Mouse (Mus musculus): ENCODE results near the gene Usp49. TPM values are rescaled to one million over a fixed set of nuclear protein-coding genes. Genes with fewer than 3 reads are reported as not detected.
"Not testable (repeated sequence)": the region's sequence is repeated elsewhere in the genome, so short reads cannot be mapped to it uniquely, and the experiment has no call there.

The Usp49 gene
- total and polyA plus RNA-seq, 2 experiments, result 2.1 to 2.2 TPM

DNA sequence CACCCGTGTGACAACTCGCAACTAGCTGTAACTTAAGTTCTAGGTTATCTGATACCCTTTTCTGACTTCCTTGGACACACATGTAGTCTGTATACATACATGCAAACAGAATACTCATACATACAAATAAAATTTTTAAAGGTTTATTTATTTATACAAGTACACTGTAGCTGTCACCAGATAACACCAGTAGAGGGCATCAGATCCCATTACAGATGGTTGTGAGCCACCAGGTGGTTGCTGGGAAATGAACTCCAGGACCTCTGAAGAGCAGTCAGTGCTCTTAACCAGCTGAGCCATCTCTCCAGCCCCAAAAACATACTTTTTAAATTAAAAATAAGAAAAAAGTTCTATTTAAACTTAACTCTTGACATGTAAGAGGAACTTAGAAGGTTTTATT is 12.5 kb downstream of the Usp49 start:
- Histone ChIP-seq H3K4me3 (ENCODE audit: insufficient read depth, low read depth, low read length) (no peak overlapping the region), H3K9ac (ENCODE audit: low read depth, low read length) (no peak overlapping the region), H3K36me3 (ENCODE audit: control insufficient read depth, insufficient read depth, low read length) (no peaks in the 10 kb centered on the region), H3K79me2 (ENCODE audit: control insufficient read depth, insufficient read depth, low read length) (0 out of 2 replicates have a peak, but pooled peaks cover 3% of the 10 kb centered on the region), H3K4me1 (ENCODE audit: control insufficient read depth, insufficient read depth, low read length) (no peaks in the 10 kb centered on the region), H3K27me3 (ENCODE audit: control insufficient read depth, insufficient read depth, low read length) (no peaks in the 10 kb centered on the region), H3K27ac (replicated peaks; ENCODE audit: insufficient read depth, low read depth, low read length) (no peak overlapping the region)
- TF ChIP-seq POLR2A (IDR thresholded peaks at IDR 0.05; ENCODE audit: extremely low read depth, insufficient read depth, low read length), result no peak
- TF ChIP-seq CTCF (IDR thresholded peaks at IDR 0.05; ENCODE audit: low read depth, low read length), result no peak
- WGBS, result 97% methylated on average over 2 of the region's 2 CpGs
- DNase-seq (ENCODE audit: extremely low read depth, low read depth, low spot score), result peak; percentile 36

DNA sequence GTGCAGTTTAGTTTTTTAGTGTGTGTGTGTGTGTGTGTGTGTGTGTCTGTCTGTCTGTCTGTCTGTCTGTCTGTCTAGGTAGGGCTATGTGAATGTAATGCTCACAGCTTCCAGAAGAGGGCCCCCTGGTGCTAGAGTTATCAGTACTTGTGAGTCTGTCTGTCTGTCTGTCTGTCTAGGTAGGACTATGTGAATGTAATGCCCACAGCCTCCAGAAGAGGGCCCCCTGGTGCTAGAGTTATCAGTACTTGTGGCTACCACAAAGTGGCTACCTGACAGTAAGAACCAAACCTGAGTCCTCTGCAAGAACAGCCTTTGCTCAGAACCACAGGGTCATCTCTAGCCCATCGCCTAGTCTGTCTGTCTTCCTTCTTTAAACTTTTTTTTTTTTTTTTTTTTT is 16.2 kb downstream of the Usp49 start:
- 93% methylated on average over 1 of the region's 1 CpGs for WGBS
- Histone ChIP-seq H3K9ac (ENCODE audit: low read depth, low read length) (no peak overlapping the region), H3K36me3 (ENCODE audit: control insufficient read depth, insufficient read depth, low read length) (no peaks in the 10 kb centered on the region), H3K4me3 (ENCODE audit: insufficient read depth, low read depth, low read length) (no peak overlapping the region), H3K4me1 (ENCODE audit: control insufficient read depth, insufficient read depth, low read length) (no peaks in the 10 kb centered on the region), H3K27me3 (ENCODE audit: control insufficient read depth, insufficient read depth, low read length) (no peaks in the 10 kb centered on the region), H3K27ac (replicated peaks; ENCODE audit: insufficient read depth, low read depth, low read length) (no peak overlapping the region), H3K79me2 (ENCODE audit: control insufficient read depth, insufficient read depth, low read length) (no peaks in the 10 kb centered on the region; the same call in 1 of the 2 replicates)
- TF ChIP-seq POLR2A (IDR thresholded peaks at IDR 0.05; ENCODE audit: extremely low read depth, insufficient read depth, low read length) (no peak), CTCF (IDR thresholded peaks at IDR 0.05; ENCODE audit: low read depth, low read length) (peak; percentile 55)
- peak; percentile 76 for DNase-seq (ENCODE audit: extremely low read depth, low read depth, low spot score)

DNA sequence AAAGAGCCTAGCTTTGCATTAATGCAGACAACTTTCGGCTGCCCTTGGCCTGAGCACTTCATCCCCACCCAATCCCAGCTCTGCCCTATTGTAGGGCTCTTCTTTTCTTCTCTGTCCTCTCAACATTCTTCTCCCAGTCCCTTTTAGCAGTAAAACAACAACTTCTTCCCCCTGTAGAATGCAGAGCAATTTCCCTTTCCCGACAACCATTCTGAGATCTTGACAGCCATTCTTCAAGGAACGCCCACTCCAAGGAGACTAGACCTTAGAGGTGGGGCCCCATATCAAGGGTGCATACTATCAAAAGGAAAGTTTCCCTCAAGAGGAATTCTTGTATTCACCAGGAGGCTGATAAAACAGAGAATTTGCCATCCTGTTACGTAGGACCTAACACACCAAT is 18.5 kb downstream of the Usp49 start:
- 84% methylated on average over 4 of the region's 4 CpGs for WGBS

DNA sequence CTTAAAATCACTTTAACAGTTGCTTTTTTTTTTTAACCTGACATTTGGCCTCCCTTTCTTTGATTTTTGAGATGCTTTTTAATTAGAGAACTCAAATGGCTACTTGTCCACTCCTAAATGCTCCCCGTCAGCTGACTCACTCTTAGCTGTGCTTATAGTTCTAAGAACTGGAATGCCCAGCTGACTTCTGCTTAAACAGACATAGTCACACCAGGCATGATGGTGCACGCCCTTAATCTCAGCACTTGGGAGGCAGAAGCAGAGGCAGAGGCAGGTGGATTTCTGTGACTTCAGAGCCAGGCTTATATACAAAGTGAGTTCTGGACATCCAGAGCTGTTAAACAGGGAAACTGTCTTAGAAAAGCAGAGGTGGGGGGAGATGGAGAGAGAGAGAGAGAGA is 21.5 kb downstream of the Usp49 start:
- no peaks in the 10 kb centered on the region; the same call in 1 of the 2 replicates for H3K79me2 ChIP-seq (ENCODE audit: control insufficient read depth, insufficient read depth, low read length)
- H3K27ac ChIP-seq (replicated peaks; ENCODE audit: insufficient read depth, low read depth, low read length), result no peak overlapping the region
- no peaks in the 10 kb centered on the region for H3K27me3 ChIP-seq (ENCODE audit: control insufficient read depth, insufficient read depth, low read length)
- H3K4me1 ChIP-seq (ENCODE audit: control insufficient read depth, insufficient read depth, low read length), result no peaks in the 10 kb centered on the region
- H3K4me3 ChIP-seq (ENCODE audit: insufficient read depth, low read depth, low read length), result no peak overlapping the region
- no peaks in the 10 kb centered on the region for H3K36me3 ChIP-seq (ENCODE audit: control insufficient read depth, insufficient read depth, low read length)
- H3K9ac ChIP-seq (ENCODE audit: low read depth, low read length), result no peak overlapping the region
- 98% methylated on average over 2 of the region's 2 CpGs for WGBS
- TF ChIP-seq POLR2A (IDR thresholded peaks at IDR 0.05; ENCODE audit: extremely low read depth, insufficient read depth, low read length), result no peak
- no peak for TF ChIP-seq CTCF (IDR thresholded peaks at IDR 0.05; ENCODE audit: low read depth, low read length)
- no peak for DNase-seq (ENCODE audit: extremely low read depth, low read depth, low spot score)

More for the DNA sequence above, 18.5 kb downstream of the Usp49 start:
- no peaks in the 10 kb centered on the region for H3K36me3 ChIP-seq (ENCODE audit: control insufficient read depth, insufficient read depth, low read length)
- DNase-seq (ENCODE audit: extremely low read depth, low read depth, low spot score), result no peak
- no peak overlapping the region for H3K4me3 ChIP-seq (ENCODE audit: insufficient read depth, low read depth, low read length)
- no peak overlapping the region for H3K9ac ChIP-seq (ENCODE audit: low read depth, low read length)
- no peaks in the 10 kb centered on the region; the same call in 1 of the 2 replicates for H3K79me2 ChIP-seq (ENCODE audit: control insufficient read depth, insufficient read depth, low read length)
- H3K27ac ChIP-seq (replicated peaks; ENCODE audit: insufficient read depth, low read depth, low read length), result no peak overlapping the region
- H3K27me3 ChIP-seq (ENCODE audit: control insufficient read depth, insufficient read depth, low read length), result no peaks in the 10 kb centered on the region
- H3K4me1 ChIP-seq (ENCODE audit: control insufficient read depth, insufficient read depth, low read length), result no peaks in the 10 kb centered on the region
- no peak for TF ChIP-seq POLR2A (IDR thresholded peaks at IDR 0.05; ENCODE audit: extremely low read depth, insufficient read depth, low read length)
- TF ChIP-seq CTCF (IDR thresholded peaks at IDR 0.05; ENCODE audit: low read depth, low read length), result no peak

DNA sequence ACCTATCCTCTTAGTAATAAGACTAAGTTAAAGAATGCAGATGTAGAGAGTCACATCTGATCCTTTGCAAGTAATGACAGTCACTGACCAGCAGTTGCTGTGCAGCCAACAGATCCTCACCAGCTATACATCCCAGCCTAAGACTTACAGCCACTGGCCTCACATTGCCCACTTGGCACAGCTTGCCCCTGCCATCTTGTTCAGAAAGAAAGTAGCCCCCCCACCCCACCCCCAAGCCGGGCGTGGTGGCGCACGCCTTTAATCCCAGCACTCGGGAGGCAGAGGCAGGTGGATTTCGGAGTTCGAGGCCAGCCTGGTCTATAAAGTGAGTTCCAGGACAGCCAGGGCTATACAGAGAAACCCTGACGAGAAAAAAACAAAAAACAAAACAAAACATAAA is 23.9 kb downstream of the Usp49 start:
- not testable (repeated sequence) for H3K4me1 ChIP-seq (ENCODE audit: control insufficient read depth, insufficient read depth, low read length); H3K27ac ChIP-seq (replicated peaks; ENCODE audit: insufficient read depth, low read depth, low read length); H3K4me3 ChIP-seq (ENCODE audit: insufficient read depth, low read depth, low read length); H3K27me3 ChIP-seq (ENCODE audit: control insufficient read depth, insufficient read depth, low read length); H3K79me2 ChIP-seq (ENCODE audit: control insufficient read depth, insufficient read depth, low read length); H3K36me3 ChIP-seq (ENCODE audit: control insufficient read depth, insufficient read depth, low read length); DNase-seq (ENCODE audit: extremely low read depth, low read depth, low spot score); H3K9ac ChIP-seq (ENCODE audit: low read depth, low read length)
- 98% methylated on average over 8 of the region's 8 CpGs for WGBS

DNA sequence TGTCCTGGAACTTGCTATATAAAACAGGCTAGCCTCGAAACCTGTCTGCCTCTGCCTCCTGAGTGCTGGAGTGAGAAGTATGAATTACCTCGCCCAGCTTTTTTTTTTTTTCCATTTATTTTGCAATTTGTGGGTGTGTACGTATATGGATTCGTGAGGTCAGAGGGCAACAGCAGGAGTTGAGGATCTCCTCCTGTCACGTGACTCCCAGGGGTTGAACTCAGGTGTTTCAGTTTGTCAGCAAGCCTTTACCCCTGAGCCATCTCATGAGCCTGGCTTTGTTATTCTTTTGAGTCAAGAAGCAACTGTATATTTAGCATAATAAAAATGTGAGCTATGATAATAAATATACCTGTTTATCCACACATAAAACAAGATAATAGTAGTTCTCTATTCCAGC is 25.2 kb downstream of the Usp49 start:
- Histone ChIP-seq H3K4me3 (ENCODE audit: insufficient read depth, low read depth, low read length) (no peak overlapping the region), H3K27me3 (ENCODE audit: control insufficient read depth, insufficient read depth, low read length) (no peaks in the 10 kb centered on the region), H3K4me1 (ENCODE audit: control insufficient read depth, insufficient read depth, low read length) (no peaks in the 10 kb centered on the region), H3K79me2 (ENCODE audit: control insufficient read depth, insufficient read depth, low read length) (no peaks in the 10 kb centered on the region; the same call in 1 of the 2 replicates), H3K36me3 (ENCODE audit: control insufficient read depth, insufficient read depth, low read length) (no peaks in the 10 kb centered on the region), H3K9ac (ENCODE audit: low read depth, low read length) (no peak overlapping the region), H3K27ac (replicated peaks; ENCODE audit: insufficient read depth, low read depth, low read length) (no peak overlapping the region)
- no peak for TF ChIP-seq POLR2A (IDR thresholded peaks at IDR 0.05; ENCODE audit: extremely low read depth, insufficient read depth, low read length)
- TF ChIP-seq CTCF (IDR thresholded peaks at IDR 0.05; ENCODE audit: low read depth, low read length), result no peak
- WGBS, result 38% methylated on average over 5 of the region's 5 CpGs
- peak; percentile 61 for DNase-seq (ENCODE audit: extremely low read depth, low read depth, low spot score)
